Comparison of ENCODE assay signal across 8 mouse cellular contexts in genomic region chr5:67756138-67756537, GRCm38 (mm10).
DNase-seq lines count a peak whose midpoint lies in the region; ATAC-seq and TF ChIP-seq lines count a peak whose summit lies in the region.

No protein-coding gene starts in this region.

- no peaks in the 10 kb centered on the region for H3K9me3 ChIP-seq in hindbrain, embryonic 14.5 days (ENCODE audit: control insufficient read depth, low read length)
- no peaks in the 10 kb centered on the region for H3K9me3 ChIP-seq in hindbrain, embryonic 13.5 days
- no peaks in the 10 kb centered on the region for H3K9me3 ChIP-seq in ES-E14 (ENCODE audit: control insufficient read depth, insufficient read depth, low read depth, low read length)
- no peaks in the 10 kb centered on the region for H3K9me3 ChIP-seq in hindbrain, postnatal 0 days (ENCODE audit: low read length)
- H3K9me3 ChIP-seq in forebrain, embryonic 11.5 days (ENCODE audit: control insufficient read depth, low read length): no peaks in the 10 kb centered on the region

- no peak overlapping the region for H3K9ac ChIP-seq in hindbrain, embryonic 14.5 days
- H3K9ac ChIP-seq in hindbrain, embryonic 13.5 days: no peak overlapping the region
- H3K9ac ChIP-seq in ES-E14 (ENCODE audit: insufficient read depth, low read depth, low read length, poor library complexity, severe bottlenecking): no peak overlapping the region
- no peak overlapping the region for H3K9ac ChIP-seq in hindbrain, postnatal 0 days (replicated peaks; ENCODE audit: low read length)
- no peak overlapping the region for H3K9ac ChIP-seq in forebrain, embryonic 11.5 days (ENCODE audit: low read length)

- no peak overlapping the region for H3K27ac ChIP-seq in hindbrain, embryonic 14.5 days
- H3K27ac ChIP-seq in hindbrain, embryonic 13.5 days: no peak overlapping the region
- H3K27ac ChIP-seq in ES-E14 (ENCODE audit: insufficient read depth, low read depth, low read length, poor library complexity, severe bottlenecking): no peak overlapping the region
- H3K27ac ChIP-seq in hindbrain, postnatal 0 days: no peak overlapping the region
- H3K27ac ChIP-seq in forebrain, embryonic 11.5 days (ENCODE audit: low read depth, low read length): no peak overlapping the region

- DNase-seq in hindbrain, embryonic 14.5 days (ENCODE audit: low spot score): peak; percentile 73
- DNase-seq in 416B (ENCODE audit: low read depth): peak; percentile 74
- peak; percentile 25 for DNase-seq in ES-E14 (ENCODE audit: low read depth, low spot score)
- peak; percentile 59 for DNase-seq in cerebellum, adult 8-10 months
- DNase-seq in hindbrain, postnatal 0 days (ENCODE audit: low spot score): peak; percentile 70
- DNase-seq in mesoderm, embryonic 11.5 days (ENCODE audit: low read depth, low spot score): peak; percentile 55
- DNase-seq in forebrain, embryonic 11.5 days (ENCODE audit: low spot score): no peak

- peak; percentile 77 for TF ChIP-seq CTCF in hindbrain, postnatal 0 days (IDR thresholded peaks at IDR 0.05; ENCODE audit: low read depth)

- no peak overlapping the region for H3K4me2 ChIP-seq in hindbrain, embryonic 14.5 days (replicated peaks)
- H3K4me2 ChIP-seq in hindbrain, embryonic 13.5 days: no peak overlapping the region
- H3K4me2 ChIP-seq in hindbrain, postnatal 0 days (ENCODE audit: low read depth, low read length): no peak overlapping the region
- no peak overlapping the region for H3K4me2 ChIP-seq in forebrain, embryonic 11.5 days (ENCODE audit: low read depth, low read length, severe bottlenecking)

- peaks cover 16% of the 10 kb centered on the region for H3K36me3 ChIP-seq in hindbrain, embryonic 14.5 days (replicated peaks; ENCODE audit: control insufficient read depth, insufficient read depth)
- H3K36me3 ChIP-seq in hindbrain, embryonic 13.5 days: peaks cover 20% of the 10 kb centered on the region
- no peaks in the 10 kb centered on the region; the same call in 1 of the 2 replicates for H3K36me3 ChIP-seq in ES-E14 (ENCODE audit: control insufficient read depth, insufficient read depth, low read length, poor library complexity, severe bottlenecking)
- H3K36me3 ChIP-seq in hindbrain, postnatal 0 days (ENCODE audit: insufficient read depth, low read length): peaks cover 13% of the 10 kb centered on the region; the same call in 1 of the 2 replicates
- H3K36me3 ChIP-seq in forebrain, embryonic 11.5 days (ENCODE audit: control insufficient read depth, insufficient read depth, low read length): no peaks in the 10 kb centered on the region

- no peak for ATAC-seq in hindbrain, embryonic 14.5 days (ENCODE audit: low FRiP score)
- no peak for ATAC-seq in hindbrain, embryonic 13.5 days (ENCODE audit: low FRiP score)
- no peak for ATAC-seq in hindbrain, postnatal 0 days
- ATAC-seq in forebrain, embryonic 11.5 days (replicated peaks; ENCODE audit: low FRiP score): no peak

- H3K4me3 ChIP-seq in hindbrain, embryonic 14.5 days (replicated peaks; ENCODE audit: low read length): no peak overlapping the region
- H3K4me3 ChIP-seq in hindbrain, embryonic 13.5 days: no peak overlapping the region
- no peak overlapping the region for H3K4me3 ChIP-seq in ES-E14 (ENCODE audit: insufficient read depth in 1 of 2, low read depth in 1 of 2, low read length in 2 of 2, poor library complexity in 1 of 2, severe bottlenecking in 1 of 2)
- no peak overlapping the region for H3K4me3 ChIP-seq in hindbrain, postnatal 0 days (ENCODE audit: low read length)
- no peak overlapping the region for H3K4me3 ChIP-seq in forebrain, embryonic 11.5 days (ENCODE audit: low read depth, low read length)

- WGBS in hindbrain, embryonic 14.5 days: 32% methylated on average over 6 of the region's 6 CpGs
- 23% methylated on average over 6 of the region's 6 CpGs for WGBS in hindbrain, embryonic 13.5 days
- 19% methylated on average over 6 of the region's 6 CpGs for WGBS in hindbrain, postnatal 0 days
- 22% methylated on average over 6 of the region's 6 CpGs for WGBS in forebrain, embryonic 11.5 days

- H3K4me1 ChIP-seq in hindbrain, embryonic 14.5 days (replicated peaks; ENCODE audit: control insufficient read depth, insufficient read depth, low read length): no peaks in the 10 kb centered on the region; the same call in 1 of the 2 replicates
- peaks cover 14% of the 10 kb centered on the region for H3K4me1 ChIP-seq in hindbrain, embryonic 13.5 days (replicated peaks)
- H3K4me1 ChIP-seq in ES-E14 (ENCODE audit: control insufficient read depth in 2 of 2, insufficient read depth in 2 of 2, low read length in 2 of 2, poor library complexity in 1 of 2): peaks cover 2 to 5% of the 10 kb centered on the region in 2 experiments; a peak in 3 of 4 replicates
- 0 out of 2 replicates have a peak, but pooled peaks cover 5% of the 10 kb centered on the region for H3K4me1 ChIP-seq in hindbrain, postnatal 0 days (ENCODE audit: insufficient read depth, low read length)
- H3K4me1 ChIP-seq in forebrain, embryonic 11.5 days (replicated peaks; ENCODE audit: control insufficient read depth, insufficient read depth, low read length): peaks cover 6% of the 10 kb centered on the region; the same call in 1 of the 2 replicates

- no peaks in the 10 kb centered on the region for H3K27me3 ChIP-seq in hindbrain, embryonic 14.5 days (ENCODE audit: control insufficient read depth, insufficient read depth, low read length)
- H3K27me3 ChIP-seq in hindbrain, embryonic 13.5 days: no peaks in the 10 kb centered on the region
- H3K27me3 ChIP-seq in hindbrain, postnatal 0 days (ENCODE audit: insufficient read depth, low read length): no peaks in the 10 kb centered on the region
- no peaks in the 10 kb centered on the region for H3K27me3 ChIP-seq in forebrain, embryonic 11.5 days (ENCODE audit: control insufficient read depth, insufficient read depth, low read length)

- in situ Hi-C loops in ES-E14 (cut with MboI; ENCODE audit: low sequenced_read_pairs in 2 of 2, unreplicated experiment in 2 of 2): loop anchor here (5.0 to 10.0 kb wide), 2 partner anchors 249 to 256 kb away; no protein-coding TSS in a partner anchor

TF ChIP-seq in ES-E14, 5 proteins besides CTCF, POLR2A, EP300 and RAD21:
- TF ChIP-seq ZNF384 (IDR thresholded peaks at IDR 0.05; ENCODE audit: low read depth, low read length) (no peak), MAFK (IDR thresholded peaks at IDR 0.05; ENCODE audit: insufficient read depth, low read depth, low read length) (peak; percentile 92), ZC3H11A (IDR thresholded peaks at IDR 0.05; ENCODE audit: borderline replicate concordance, low read depth, low read length) (peak; percentile 51; the same call in 1 of the 2 replicates), CHD2 (IDR thresholded peaks at IDR 0.05; ENCODE audit: low read depth, low read length) (no peak), HCFC1 (IDR thresholded peaks at IDR 0.05; ENCODE audit: borderline replicate concordance, insufficient read depth, low read length) (no peak)
